8 mouse cellular contexts compared by ENCODE assay signal in the genomic region with DNA sequence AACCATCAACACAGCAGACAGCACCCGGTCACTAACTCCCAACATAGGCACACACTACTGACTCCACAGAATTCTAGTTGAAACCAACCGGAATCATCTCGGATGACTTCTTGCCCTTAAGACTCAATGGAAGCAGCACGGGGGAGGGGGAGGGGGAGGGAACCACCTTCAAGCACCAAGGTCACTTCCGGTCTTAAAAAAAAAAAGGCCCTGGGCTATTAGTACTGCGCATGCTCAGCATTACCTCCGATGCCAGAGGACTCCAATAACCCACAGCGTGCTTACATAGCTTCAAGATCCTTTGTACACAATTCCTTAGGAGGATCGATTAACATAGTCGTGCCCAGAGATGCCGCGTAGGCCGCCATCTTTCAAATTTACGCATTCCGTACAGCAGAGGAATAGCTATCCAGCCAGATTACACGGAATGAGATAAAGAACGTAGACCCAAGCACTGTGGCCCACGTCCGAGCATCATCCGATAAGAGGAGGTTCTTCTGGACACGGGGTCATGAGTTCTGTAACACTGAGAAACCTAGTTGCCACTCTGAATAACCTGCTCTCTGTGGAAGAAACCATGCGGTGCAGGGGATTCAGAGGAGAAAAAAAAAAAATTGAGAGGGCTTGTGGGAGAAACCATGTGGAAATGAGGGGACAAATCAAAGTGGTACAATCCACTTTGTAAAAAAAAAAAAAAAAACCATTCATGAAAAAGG. TPM values are rescaled to one million over a fixed set of nuclear protein-coding genes. Genes with fewer than 3 reads are reported as not detected.
DNase-seq lines count a peak whose midpoint lies in the region; ATAC-seq and TF ChIP-seq lines count a peak whose summit lies in the region.

A gene (minus strand): TSS at position 607 of the 716 bp plus-strand sequence.

- H3K79me2 ChIP-seq in liver, adult 2 months (ENCODE audit: control insufficient read depth, insufficient read depth, low read length): no peaks in the 10 kb centered on the region; the same call in 1 of the 2 replicates

- peak within 1 kb of the TSS; percentile 77 for H3K4me3 ChIP-seq in erythroblast, embryonic 14.5 days (replicated peaks)
- peak within 1 kb of the TSS; percentile 66 for H3K4me3 ChIP-seq in heart, embryonic 11.5 days (ENCODE audit: low read depth, low read length)
- peak within 1 kb of the TSS; percentile 69 for H3K4me3 ChIP-seq in kidney, embryonic 16.5 days (ENCODE audit: low read length)
- H3K4me3 ChIP-seq in liver, adult 2 months (ENCODE audit: insufficient read depth, low read depth, low read length): peak within 1 kb of the TSS; percentile 77
- H3K4me3 ChIP-seq in stomach, embryonic 14.5 days (ENCODE audit: low read depth, low read length): peak within 1 kb of the TSS; percentile 59

- WGBS in heart, embryonic 11.5 days (ENCODE audit: insufficient replicate concordance): under 1% methylated on average over 22 of the region's 22 CpGs
- under 1% methylated on average over 22 of the region's 22 CpGs for WGBS in kidney, embryonic 16.5 days
- under 1% methylated on average over 22 of the region's 22 CpGs for WGBS in liver, adult 2 months
- WGBS in stomach, embryonic 14.5 days: under 1% methylated on average over 22 of the region's 22 CpGs

- H3K36me3 ChIP-seq in erythroblast, embryonic 14.5 days (ENCODE audit: control insufficient read depth): peaks cover 7% of the 10 kb centered on the region
- no peaks in the 10 kb centered on the region; the same call in 1 of the 2 replicates for H3K36me3 ChIP-seq in heart, embryonic 11.5 days (ENCODE audit: control insufficient read depth, insufficient read depth, low read length)
- peaks cover 16% of the 10 kb centered on the region for H3K36me3 ChIP-seq in kidney, embryonic 16.5 days (ENCODE audit: insufficient read depth, low read length)
- H3K36me3 ChIP-seq in liver, adult 2 months (ENCODE audit: control insufficient read depth, insufficient read depth, low read length): peaks cover 16% of the 10 kb centered on the region
- H3K36me3 ChIP-seq in stomach, embryonic 14.5 days (ENCODE audit: control insufficient read depth, insufficient read depth, low read length): peaks cover 10% of the 10 kb centered on the region; the same call in 1 of the 2 replicates

- TF ChIP-seq CTCF in brain, embryonic 14.5 days (IDR thresholded peaks at IDR 0.05; ENCODE audit: borderline replicate concordance, extremely low read depth, insufficient read depth, insufficient read length): no peak
- no peak for TF ChIP-seq CTCF in liver, adult 2 months (IDR thresholded peaks at IDR 0.05; ENCODE audit: low read depth, low read length)

- peaks cover 16% of the 10 kb centered on the region for H3K4me1 ChIP-seq in erythroblast, embryonic 14.5 days (ENCODE audit: control insufficient read depth)
- peaks cover 9% of the 10 kb centered on the region for H3K4me1 ChIP-seq in heart, embryonic 11.5 days (ENCODE audit: control insufficient read depth, insufficient read depth, low read length)
- peaks cover 21% of the 10 kb centered on the region for H3K4me1 ChIP-seq in kidney, embryonic 16.5 days (ENCODE audit: insufficient read depth, low read length)
- no peaks in the 10 kb centered on the region for H3K4me1 ChIP-seq in liver, adult 2 months (ENCODE audit: control insufficient read depth, insufficient read depth, low read length)
- H3K4me1 ChIP-seq in stomach, embryonic 14.5 days (ENCODE audit: control insufficient read depth, insufficient read depth, low read length): peaks cover 10% of the 10 kb centered on the region; the same call in 1 of the 2 replicates

- peak within 1 kb of the TSS; percentile 84 for H3K4me2 ChIP-seq in heart, embryonic 11.5 days
- H3K4me2 ChIP-seq in kidney, embryonic 16.5 days (replicated peaks; ENCODE audit: low read depth, low read length): peak within 1 kb of the TSS; percentile 69
- H3K4me2 ChIP-seq in stomach, embryonic 14.5 days (replicated peaks; ENCODE audit: low read depth, low read length): peak within 1 kb of the TSS; percentile 61

- DNase-seq in CD4-positive helper T cell, adult 2 months (ENCODE audit: low read depth, low spot score): peak; percentile 94
- DNase-seq in brain, embryonic 14.5 days (ENCODE audit: low read depth): peak; percentile 99
- peak; percentile 95 for DNase-seq in liver, adult 2 months (ENCODE audit: extremely low read depth, low read depth, low spot score)
- peak; percentile 94 for DNase-seq in naive thymus-derived CD4-positive, alpha-beta T cell, adult 2 months (ENCODE audit: low read depth)

- no peaks in the 10 kb centered on the region for H3K9me3 ChIP-seq in erythroblast, embryonic 14.5 days (ENCODE audit: control insufficient read depth, low read length)
- H3K9me3 ChIP-seq in heart, embryonic 11.5 days (replicated peaks; ENCODE audit: control insufficient read depth, low read length): no peaks in the 10 kb centered on the region
- no peaks in the 10 kb centered on the region for H3K9me3 ChIP-seq in kidney, embryonic 16.5 days (ENCODE audit: low read length)
- H3K9me3 ChIP-seq in stomach, embryonic 14.5 days (ENCODE audit: control insufficient read depth, low read depth, low read length): no peaks in the 10 kb centered on the region

- TF ChIP-seq POLR2A in brain, embryonic 14.5 days (IDR thresholded peaks at IDR 0.05; ENCODE audit: borderline replicate concordance, extremely low read depth, insufficient read depth, insufficient read length, poor library complexity, severe bottlenecking): no peak; the same call in 1 of the 2 replicates
- TF ChIP-seq POLR2A in liver, adult 2 months (IDR thresholded peaks at IDR 0.05; ENCODE audit: extremely low read depth, insufficient read depth, low read length): no peak

- no peaks in the 10 kb centered on the region for H3K27me3 ChIP-seq in erythroblast, embryonic 14.5 days (ENCODE audit: control insufficient read depth)
- H3K27me3 ChIP-seq in heart, embryonic 11.5 days (ENCODE audit: control insufficient read depth, insufficient read depth, low read length): no peaks in the 10 kb centered on the region
- H3K27me3 ChIP-seq in kidney, embryonic 16.5 days (ENCODE audit: insufficient read depth, low read length): no peaks in the 10 kb centered on the region
- H3K27me3 ChIP-seq in liver, adult 2 months (ENCODE audit: control insufficient read depth, insufficient read depth, low read length): no peaks in the 10 kb centered on the region
- H3K27me3 ChIP-seq in stomach, embryonic 14.5 days (ENCODE audit: control insufficient read depth, insufficient read depth, low read length): no peaks in the 10 kb centered on the region

- peak; percentile 56 for ATAC-seq in heart, embryonic 11.5 days (replicated peaks; ENCODE audit: insufficient number of reproducible peaks, low FRiP score, low TSS enrichment)
- peak; percentile 76 for ATAC-seq in kidney, embryonic 16.5 days (ENCODE audit: low FRiP score, low TSS enrichment)
- peak; percentile 84 for ATAC-seq in stomach, embryonic 14.5 days (ENCODE audit: insufficient number of reproducible peaks, insufficient read depth, low FRiP score, low read depth)

- peak within 1 kb of the TSS; percentile 83 for H3K9ac ChIP-seq in heart, embryonic 11.5 days (ENCODE audit: low read depth, low read length)
- H3K9ac ChIP-seq in kidney, embryonic 16.5 days (replicated peaks; ENCODE audit: low read length): peak within 1 kb of the TSS; percentile 78
- peak within 1 kb of the TSS; percentile 85 for H3K9ac ChIP-seq in liver, adult 2 months (ENCODE audit: low read depth, low read length)
- peak within 1 kb of the TSS; percentile 48 for H3K9ac ChIP-seq in stomach, embryonic 14.5 days (replicated peaks; ENCODE audit: low read depth, low read length)

- peak within 1 kb of the TSS; percentile 97 for H3K27ac ChIP-seq in heart, embryonic 11.5 days (ENCODE audit: low read depth, low read length)
- peak within 1 kb of the TSS; percentile 99 for H3K27ac ChIP-seq in kidney, embryonic 16.5 days (ENCODE audit: low read length)
- H3K27ac ChIP-seq in liver, adult 2 months (replicated peaks; ENCODE audit: insufficient read depth, low read depth, low read length): peak within 1 kb of the TSS; percentile 81
- H3K27ac ChIP-seq in stomach, embryonic 14.5 days (ENCODE audit: low read length): peak within 1 kb of the TSS; percentile 96

RNA-seq across cellular contexts. Expression of the gene that starts here (rescaled TPM):
- polyA plus RNA-seq in brain, embryonic 14.5 days (2012; rRNA removed): 12.2 and 13.9 TPM in 2 replicates
- 0.01 and 0.02 TPM in 2 replicates for polyA plus RNA-seq in erythroblast, embryonic 14.5 days (2012)
- polyA plus RNA-seq in heart, embryonic 11.5 days (2014; fragmentation: Nextera tagmentation; extraction: Ambion mirVana): 9.3 and 9.4 TPM in 2 replicates
- 12.0 and 12.1 TPM in 2 replicates for polyA plus RNA-seq in kidney, embryonic 16.5 days (2015; fragmentation: Nextera tagmentation; extraction: Ambion mirVana)
- total RNA-seq in liver, adult 2 months (2014; rRNA removed): 3.6 and 4.6 TPM in 2 replicates
- polyA plus RNA-seq in liver, adult 2 months (2012; rRNA removed): 1.1 and 1.3 TPM in 2 replicates
- polyA plus RNA-seq in stomach, embryonic 14.5 days (2014; fragmentation: Nextera tagmentation; extraction: Ambion mirVana): 10.9 and 12.8 TPM in 2 replicates

Comparison
In these comparisons a context has a peak if more than half of its experiments do, and no peak if none do; other contexts are left out.
1. Peak in every context shown above with its lines: DNase-seq, ATAC-seq, H3K4me3 ChIP-seq and H3K27ac ChIP-seq.